Mouse (Mus musculus) left cerebral cortex, postnatal 25 days (tissue): ENCODE data around the gene Tcf19. TPM values are rescaled to one million over a fixed set of nuclear protein-coding genes. Genes with fewer than 3 reads are reported as not detected.
"Not testable (repeated sequence)": the region's sequence is repeated elsewhere in the genome, so short reads cannot be mapped to it uniquely, and the experiment has no call there.

Source experiments
- DNase-seq, 2 experiments: peaks; one replicate each; pipeline ENCODE4 v3.0.0; 2022; ENCODE audit warnings: low spot score in 2 of 2, mixed read lengths in 1 of 2
- intact Hi-C: fragments of 180-260 bp; cut with DNase I; formaldehyde crosslinking; loops from one replicate; pipeline ENCODE4 v1.15.1; 2025
- total RNA-seq, 2 experiments: library from RNA; stranded (reverse); gene quantifications; 2 replicates each; pipeline ENCODE4 v1.2.3; 2021

Tcf19 gene
- total RNA-seq, 2 experiments from 2014 or later = 9.5 to 10.3 TPM

DNA sequence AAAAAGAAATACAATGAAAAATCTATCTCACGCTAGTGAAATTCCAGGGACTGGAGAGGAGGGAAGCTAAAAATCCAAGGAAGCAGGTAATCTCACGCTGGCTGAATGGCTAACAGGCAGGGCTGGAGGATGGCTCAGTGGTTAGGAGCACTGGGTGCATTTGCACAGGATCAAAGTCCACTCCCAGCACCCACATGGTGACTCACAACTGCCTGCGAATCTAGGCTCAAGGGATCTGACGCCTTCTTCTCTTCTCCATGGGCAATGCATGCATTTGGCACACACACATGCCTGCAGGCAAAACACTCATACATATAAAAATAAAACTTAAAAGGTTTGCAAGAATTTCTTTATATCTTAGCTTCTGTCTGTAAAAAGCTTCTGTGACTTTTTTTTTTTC lies 20.8 kb upstream of the Tcf19 start:
- DNase-seq = peak in 1 of 2 experiments; percentile 85
- intact Hi-C loops = no loop called here

DNA sequence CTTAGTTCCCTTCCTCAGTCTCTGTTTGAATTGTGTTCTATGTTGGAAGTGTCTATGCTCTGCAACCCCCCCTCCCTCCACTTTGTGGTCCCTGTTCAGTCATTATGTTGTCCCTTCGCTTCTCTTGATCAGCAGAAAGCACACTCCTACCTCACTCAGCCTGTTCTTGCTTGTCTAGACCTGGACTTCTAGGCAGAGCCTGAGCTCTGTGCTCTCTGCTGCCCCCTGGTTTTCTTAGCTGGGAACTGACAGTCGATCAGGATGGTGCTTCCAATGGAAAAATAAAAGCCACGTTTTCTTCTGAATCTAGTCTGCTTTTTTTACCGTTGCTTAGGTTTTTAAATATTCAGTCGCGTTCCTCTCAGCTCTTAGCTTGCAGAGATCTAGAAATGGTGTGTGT lies 17.7 kb upstream of the Tcf19 start:
- peak; percentile 83 to 92 for DNase-seq
- intact Hi-C loops = loop anchor here (2.0 kb wide), 2 partner anchors 18 to 50 kb away; partner anchors contain the start of genes Cchcr1 and Tcf19

DNA sequence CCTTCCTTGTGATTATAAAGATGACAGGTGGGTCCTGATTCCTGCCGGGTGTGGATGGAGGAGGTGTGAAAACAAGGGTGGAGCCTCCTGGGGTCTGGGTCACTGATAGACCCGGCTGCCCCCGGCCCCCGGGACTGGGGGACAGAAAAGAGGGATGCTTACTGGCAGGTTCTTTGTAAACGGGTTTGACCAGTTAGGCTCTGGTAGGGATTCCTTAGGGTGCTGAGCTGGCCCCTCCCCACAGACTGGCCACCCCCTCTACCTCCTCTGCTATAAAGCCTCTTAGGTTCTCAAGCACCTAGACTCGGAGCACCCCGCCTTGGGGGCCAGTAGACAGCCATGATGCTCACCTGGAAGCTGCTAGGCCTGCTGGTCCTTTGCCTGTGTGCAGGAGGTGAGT lies 16.3 kb upstream of the Tcf19 start, which contains the start of gene Psors1c2:
Psors1c2 (plus strand) TSS at position 301 of the 400 bp plus-strand sequence.
- intact Hi-C loops = no loop called here
- DNase-seq = no peak

DNA sequence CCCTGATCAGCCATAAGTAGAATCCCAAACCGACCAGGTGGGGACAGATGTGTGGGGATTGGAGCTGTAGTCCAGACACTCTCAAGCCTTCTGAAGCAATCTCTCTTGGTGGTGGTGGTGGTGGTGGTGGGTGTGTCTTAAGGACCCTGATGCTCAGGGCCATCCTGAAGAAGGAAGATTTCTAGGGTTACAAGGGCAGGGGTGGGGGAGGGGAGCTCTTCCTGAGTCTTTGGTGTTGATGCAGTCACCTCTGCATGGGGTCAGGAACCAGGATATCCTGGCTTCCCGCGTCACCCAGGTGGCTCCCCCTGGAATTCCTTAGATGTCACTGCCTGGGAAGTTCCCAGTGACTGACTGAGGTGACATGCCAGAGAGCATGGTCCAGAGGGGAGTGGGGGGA lies 15.7 kb upstream of the Tcf19 start:
- DNase-seq = no peak
- intact Hi-C loops = no loop called here

DNA sequence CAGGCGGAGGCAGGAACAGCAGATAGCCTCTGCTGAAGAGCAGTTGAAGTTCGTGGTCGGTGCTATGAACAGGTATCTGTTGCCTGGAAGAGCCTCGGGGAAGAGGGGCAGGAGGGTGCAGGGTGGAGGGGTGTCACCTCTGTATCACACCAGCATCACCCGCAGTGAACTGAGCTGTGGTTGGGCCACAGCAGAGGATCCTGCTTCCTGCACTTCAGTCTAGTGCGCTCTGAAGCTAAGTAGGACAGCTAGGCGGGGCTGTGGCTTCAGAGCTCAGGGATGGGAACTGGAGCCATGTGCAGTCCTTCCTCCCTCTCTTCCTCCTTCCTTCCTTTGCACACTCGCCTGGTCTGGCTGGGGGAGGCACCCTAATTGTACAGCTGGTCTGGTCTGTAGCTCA lies 10.0 kb upstream of the Tcf19 start:
- intact Hi-C loops = no loop called here
- no peak for DNase-seq

DNA sequence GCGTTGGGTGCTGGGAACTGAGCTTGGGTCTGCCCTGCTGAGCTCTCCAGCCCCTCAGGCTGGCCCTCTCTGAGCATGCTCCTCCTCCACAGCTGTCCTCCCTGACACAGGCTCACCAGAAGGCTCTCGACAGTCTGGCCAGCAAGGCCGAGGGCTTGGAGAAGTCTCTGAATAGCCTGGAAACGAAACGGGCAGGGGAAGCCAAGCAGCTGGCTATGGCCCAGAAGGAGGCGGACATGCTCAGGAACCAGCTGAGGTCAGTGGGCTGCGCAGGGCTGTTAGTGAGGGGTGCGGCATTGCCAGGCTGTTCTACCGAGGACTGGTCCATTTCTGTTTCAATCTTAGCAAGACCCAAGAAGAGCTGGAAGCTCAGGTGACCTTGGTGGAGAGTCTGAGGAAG lies 7.7 kb upstream of the Tcf19 start:
- intact Hi-C loops = no loop called here
- no peak for DNase-seq

DNA sequence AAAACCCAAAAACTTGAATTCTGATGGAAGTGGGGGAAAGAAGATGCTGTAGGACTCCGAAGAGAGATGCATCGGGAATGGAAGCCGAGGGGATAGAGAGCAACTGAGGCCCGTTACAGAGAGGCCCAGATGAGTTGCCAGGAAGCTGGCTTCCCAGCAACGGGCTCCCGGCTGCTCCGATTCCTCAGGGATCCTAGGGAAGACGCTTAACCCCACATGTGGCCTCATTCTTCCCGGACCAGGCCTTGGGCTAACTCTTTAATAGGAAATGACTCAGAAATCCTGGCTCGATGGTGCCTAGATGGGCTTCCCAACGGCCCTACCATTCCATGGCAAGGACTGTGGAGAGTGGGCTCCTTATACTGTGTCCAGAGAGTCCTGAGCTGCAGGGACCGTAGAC lies 902 bp upstream of the Tcf19 start:
- intact Hi-C loops = loop anchor here (2.0 kb wide), 1 partner anchor 17 kb away; no protein-coding TSS in a partner anchor

DNA sequence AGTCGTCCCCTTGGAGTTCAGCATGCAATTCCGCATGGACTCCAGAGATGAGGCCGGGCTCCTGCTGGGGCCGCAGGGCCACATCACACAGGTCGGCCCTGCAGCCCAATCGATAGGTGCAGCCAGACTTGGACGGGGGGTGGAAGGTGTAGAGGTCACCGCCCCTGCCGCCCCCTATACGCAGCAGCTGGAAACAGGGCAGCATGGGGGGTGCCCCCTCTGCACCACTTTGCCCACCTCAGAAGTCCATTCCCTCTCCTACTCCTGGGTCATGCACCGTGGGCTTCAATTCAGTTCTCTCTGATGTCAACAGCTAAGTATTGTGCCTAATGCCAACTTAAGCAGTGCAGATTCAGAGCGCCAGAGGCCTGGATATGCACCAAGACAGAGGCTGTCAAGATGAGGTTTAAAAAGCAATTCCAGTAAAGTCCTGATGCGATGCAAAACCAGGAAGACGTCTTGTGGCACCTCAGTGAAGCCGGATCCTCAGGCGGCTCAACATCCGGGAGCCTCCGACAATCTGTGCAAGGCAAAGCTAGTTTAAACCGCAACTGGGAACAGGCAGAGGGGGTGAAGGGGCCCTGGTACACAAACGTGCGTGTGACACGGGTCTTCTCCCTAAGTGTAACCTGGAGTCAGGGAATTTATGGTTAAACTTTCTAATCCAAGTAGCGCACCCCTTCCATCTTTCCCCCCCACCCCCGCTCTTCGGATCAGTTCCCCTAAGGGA lies 548 bp downstream of the Tcf19 start:
- intact Hi-C loops = loop anchor here (2.0 kb wide), 1 partner anchor 19 kb away; no protein-coding TSS in a partner anchor
- peak; percentile 19 to 41 for DNase-seq

More for the DNA sequence above, 902 bp upstream of the Tcf19 start:
- DNase-seq = no peak

DNA sequence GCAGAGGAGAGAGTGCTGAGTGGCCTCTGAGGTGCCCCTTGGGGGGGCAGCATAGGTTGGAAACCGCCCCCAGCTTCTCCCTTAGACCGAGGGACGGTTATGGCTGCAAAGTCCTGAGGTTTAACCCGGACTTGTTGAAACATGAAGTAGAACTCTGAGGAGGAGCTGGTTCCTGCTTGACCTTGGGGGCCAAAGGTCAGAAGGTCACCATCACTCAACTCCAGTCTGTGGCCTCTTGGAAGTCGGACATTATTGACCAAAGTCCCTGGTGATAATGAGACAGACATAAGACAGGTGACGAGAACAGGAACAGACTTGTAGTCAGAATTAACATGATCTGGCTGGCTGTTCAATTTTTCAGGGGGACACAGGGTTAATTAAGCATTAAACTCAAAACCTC lies 1.9 kb downstream of the Tcf19 start:
- intact Hi-C loops = no loop called here
- DNase-seq = no peak

DNA sequence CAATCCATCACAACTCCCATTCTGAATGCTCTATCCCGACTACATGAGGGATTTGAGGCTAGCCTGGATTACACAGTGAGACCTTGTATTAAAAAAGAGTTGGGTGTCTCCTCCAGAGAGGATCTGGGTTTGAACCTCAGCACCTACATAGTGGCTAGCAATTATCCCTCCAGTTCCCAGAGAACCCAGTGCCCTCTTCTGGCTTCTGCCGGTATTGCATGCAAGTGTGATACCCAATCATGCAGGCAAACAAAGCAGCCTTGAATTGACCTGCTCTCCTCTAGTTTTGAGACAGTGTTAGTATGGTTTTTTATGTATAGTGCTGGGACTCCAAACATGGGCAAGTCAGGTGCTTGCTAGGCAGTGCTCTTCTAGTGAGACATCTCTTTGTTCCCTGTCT lies 2.7 kb downstream of the Tcf19 start:
- DNase-seq = peak; percentile 32 to 45
- intact Hi-C loops = no loop called here

DNA sequence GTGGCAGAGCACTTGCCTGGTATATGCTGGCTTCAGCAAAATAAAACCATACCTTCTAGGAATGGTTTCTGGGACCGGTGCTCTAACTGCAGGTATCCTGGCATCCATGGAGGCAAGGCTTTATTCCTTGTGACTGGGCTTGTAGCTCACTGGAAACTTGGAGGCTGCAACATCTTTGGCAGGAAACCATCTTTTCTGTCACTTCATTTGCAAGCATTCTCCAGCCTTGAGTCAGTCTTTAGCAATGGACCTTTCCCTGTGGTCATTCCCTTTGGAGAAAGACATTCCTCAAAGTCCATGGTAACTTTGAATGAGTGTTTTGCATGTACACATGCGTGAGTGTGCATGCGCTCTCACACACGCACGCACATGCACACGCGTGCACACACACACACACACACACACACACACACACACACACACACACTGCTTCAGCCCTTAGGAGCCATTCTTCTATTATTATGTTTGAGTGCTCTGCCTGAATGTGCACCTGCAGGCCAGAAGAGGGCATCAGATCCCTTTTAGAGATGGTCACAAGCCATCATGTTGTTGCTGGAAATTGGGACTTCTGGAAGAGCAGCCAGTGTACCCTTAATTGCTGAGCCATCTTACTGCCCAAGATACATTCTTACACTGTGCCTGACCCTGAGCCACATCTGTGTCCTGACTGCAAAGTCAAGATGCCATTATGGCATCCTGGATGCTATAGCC lies 3.6 kb downstream of the Tcf19 start:
- peak; percentile 20 to 50 for DNase-seq
- intact Hi-C loops = no loop called here

DNA sequence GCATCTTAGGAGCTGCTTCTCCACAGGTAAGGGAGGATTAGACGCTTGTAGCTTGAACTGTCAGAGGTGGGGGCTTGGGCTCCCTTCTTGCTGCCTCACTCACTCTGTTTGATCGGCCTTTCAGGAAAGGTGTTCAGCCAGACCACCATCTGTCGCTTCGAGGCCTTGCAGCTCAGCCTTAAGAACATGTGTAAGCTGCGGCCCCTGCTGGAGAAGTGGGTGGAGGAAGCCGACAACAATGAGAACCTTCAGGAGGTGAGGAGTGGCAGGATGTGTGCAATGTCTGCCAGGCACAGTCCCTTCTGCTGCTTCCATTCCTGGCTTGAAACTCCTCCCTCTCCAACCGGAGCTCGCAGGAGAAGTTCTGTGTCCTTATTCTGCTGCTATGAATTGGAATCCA lies 7.3 kb downstream of the Tcf19 start:
- intact Hi-C loops = no loop called here
- DNase-seq = peak in 1 of 2 experiments; percentile 23

DNA sequence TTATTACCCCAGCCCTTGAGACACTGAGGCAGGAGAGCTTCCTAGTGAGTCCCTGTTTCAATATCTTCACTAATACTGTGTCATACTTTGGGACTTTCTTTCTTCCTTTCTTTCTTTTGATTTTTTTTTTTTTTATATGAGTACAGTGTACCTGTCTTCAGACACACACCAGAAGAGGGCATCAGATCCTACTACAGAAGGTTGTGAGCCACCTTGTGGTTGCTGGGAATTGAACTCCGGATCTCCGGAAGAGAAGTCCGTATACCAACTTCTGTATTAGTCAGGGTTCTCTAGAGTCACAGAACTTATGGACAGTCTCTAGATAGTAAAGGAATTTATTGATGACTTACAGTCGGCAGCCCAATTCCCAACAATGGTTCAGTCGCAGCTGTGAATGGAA lies 8.3 kb downstream of the Tcf19 start:
- intact Hi-C loops, DNase-seq: not testable (repeated sequence)

DNA sequence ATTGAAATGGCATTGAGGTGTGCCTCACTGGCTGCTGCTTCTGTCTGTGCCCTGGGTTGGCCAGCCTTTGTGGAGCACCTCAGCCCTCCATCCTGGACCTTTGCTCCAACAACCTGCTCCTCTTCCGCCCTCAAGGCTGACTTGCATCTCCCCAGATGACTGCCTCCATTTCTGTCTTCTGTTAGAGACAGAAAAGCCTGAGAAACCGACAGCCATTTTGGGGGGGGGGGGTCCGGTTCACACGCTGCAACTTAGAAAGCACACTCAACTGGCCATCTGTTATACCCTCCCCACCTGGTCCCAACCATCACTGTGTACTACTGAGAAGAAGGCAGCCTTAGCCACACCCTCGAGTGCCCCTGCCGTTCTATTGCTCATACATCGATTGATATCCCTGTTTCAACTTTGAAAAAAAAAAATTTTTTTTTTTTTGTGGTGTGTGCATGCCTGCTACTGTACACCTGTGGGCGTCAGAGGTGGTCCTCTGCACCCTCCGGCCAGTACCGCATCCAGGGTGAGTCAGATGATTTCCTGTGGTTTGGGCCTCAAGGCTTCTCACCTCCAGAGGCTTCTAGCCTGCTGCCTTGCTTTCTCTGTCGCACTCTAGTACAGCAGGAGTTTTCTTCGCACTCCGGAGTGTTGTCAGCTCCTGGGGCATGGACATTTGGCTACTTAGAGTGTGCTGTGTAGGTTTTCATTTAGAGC lies 8.9 kb downstream of the Tcf19 start:
- intact Hi-C loops = no loop called here
- DNase-seq = no peak

DNA sequence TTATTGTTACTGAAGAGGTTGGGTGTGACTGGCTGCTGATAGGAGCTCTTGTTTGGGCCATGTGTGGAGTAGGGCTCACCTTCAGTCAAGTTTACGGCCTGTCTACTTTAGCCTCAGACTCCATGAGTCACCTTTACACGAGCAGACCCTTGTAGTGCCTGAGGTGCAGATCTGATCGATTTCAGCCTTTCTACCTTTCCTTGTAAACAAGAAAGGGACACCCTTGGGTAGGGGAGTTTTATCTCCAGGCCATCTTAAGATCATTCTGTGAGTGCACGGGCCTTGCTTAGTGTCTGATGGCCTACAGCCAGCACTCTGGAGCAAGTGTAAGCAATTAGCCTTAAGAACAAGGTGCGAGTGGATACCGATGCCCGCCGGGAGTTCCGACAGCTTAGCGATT lies 9.7 kb downstream of the Tcf19 start:
- intact Hi-C loops = no loop called here

DNA sequence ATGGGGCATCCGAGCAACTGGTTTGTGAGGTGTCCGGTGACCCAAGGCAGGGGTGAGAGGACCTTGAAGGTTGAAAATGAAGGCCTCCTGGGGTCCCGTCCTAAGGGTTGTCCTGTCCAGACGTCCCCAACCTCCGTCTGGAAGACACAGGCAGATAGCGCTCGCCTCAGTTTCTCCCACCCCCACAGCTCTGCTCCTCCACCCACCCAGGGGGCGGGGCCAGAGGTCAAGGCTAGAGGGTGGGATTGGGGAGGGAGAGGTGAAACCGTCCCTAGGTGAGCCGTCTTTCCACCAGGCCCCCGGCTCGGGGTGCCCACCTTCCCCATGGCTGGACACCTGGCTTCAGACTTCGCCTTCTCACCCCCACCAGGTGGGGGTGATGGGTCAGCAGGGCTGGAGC lies 10.8 kb downstream of the Tcf19 start, which contains the start of gene Pou5f1:
Pou5f1 (plus strand) TSS at position 243 of the 400 bp plus-strand sequence.
- intact Hi-C loops = no loop called here
- DNase-seq = no peak

More for the DNA sequence above, 9.7 kb downstream of the Tcf19 start:
- no peak for DNase-seq

DNA sequence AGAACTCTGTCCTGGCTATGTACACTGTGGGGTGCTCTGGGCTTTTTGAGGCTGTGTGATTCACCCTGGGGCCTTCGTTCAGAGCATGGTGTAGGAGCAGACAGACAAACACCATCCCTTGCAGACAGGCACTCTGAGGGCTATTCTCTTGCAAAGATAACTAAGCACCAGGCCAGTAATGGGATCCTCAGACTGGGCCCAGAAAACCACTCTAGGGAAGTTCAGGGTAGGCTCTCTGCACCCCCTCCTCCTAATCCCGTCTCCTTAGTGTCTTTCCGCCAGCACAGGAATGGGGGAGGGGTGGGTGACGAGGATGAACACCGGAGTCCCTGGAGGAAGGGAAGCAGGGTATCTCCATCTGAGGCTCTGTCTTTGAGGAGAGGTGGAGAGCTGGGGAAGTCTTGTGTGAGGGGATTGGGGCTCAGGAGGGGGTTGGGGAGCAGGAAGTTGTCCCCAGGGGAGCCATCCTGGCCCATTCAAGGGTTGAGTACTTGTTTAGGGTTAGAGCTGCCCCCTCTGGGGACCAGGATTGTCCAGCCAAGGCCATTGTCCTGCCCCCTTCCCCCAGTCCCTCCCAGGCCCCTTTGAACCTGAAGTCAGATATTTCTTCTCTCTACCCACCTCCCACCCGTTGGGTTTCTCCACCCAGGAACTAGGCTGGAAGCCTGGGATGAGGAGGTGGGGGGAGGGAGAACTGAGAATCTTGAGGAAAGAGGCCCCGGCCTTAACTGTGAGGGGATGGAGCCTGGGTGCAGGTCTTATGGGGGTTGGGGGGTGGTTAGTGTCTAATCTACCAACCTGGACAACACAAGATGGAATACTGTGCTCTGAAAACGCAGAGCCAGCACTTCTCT lies 11.8 kb downstream of the Tcf19 start:
- no peak for DNase-seq

DNA sequence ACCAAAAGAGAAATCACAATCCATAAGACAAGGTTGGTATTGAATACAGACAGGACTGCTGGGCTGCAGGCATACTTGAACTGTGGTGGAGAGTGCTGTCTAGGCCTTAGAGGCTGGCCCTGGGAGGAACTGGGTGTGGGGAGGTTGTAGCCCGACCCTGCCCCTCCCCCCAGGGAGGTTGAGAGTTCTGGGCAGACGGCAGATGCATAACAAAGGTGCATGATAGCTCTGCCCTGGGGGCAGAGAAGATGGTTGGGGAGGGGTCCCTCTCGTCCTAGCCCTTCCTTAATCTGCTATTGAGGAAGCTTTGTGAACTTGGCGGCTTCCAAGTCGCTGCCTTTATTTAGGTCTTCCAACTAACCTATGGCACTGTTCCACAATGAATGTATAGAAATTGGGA lies 12.8 kb downstream of the Tcf19 start:
- intact Hi-C loops = no loop called here
- no peak for DNase-seq

More for the DNA sequence above, 11.8 kb downstream of the Tcf19 start:
- intact Hi-C loops = no loop called here

DNA sequence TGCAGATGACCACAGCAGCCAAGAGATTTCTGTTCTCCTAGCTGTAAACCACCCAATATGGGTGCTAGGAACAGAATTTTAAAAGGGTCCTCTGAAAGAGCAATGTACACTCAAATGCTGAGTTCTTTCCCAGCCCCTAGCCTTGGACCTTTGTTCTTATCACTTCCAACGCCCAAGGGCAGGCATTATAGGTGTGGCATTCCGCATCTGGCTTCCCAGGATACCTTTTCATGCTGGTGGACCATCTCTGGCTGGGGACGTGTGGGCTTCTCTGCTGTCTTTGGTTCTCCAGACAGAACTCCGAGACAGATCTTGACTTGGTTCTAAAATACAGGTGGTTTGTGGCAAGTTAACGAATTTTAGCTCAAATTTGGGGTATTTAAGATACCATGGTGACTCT lies 13.9 kb downstream of the Tcf19 start:
- no peak for DNase-seq
- intact Hi-C loops = no loop called here
